Mouse (Mus musculus): Measurements from ENCODE around the gene Phf23.
"Not testable (repeated sequence)": the region's sequence is repeated elsewhere in the genome, so short reads cannot be mapped to it uniquely, and the experiment has no call there.

Gene Phf23

DNA sequence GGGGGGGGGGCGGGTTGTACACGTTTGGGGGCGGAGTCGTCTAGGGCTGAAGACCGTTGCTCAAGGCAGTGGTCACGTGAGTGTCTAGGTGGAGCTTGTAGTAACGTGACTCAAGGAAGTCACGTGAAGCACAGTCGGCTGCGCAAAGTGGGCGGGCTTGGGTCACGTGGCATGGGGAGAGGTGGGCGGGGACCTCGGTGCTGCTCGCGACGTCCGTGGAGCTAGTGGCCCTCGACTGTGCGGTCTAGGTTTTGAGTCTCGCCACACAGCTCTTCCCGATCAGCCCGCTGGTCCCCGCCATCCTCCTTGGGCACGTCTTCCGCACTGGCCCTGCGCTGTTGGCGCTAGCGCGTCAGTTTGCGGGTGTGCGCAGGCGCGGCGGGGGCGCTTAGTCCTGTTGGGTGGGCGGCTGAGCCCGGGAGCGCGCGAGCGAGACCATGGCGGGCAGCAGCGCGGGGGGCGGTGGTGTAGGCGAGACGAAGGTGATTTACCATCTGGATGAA, 4.9 kb downstream of the Phf23 start, which contains the start of gene Dvl2:
Gene Dvl2 (plus strand): TSS at position 200 of the 503 bp plus-strand sequence.
- DNase-seq (ENCODE audit: low spot score): peak; percentile 90

DNA sequence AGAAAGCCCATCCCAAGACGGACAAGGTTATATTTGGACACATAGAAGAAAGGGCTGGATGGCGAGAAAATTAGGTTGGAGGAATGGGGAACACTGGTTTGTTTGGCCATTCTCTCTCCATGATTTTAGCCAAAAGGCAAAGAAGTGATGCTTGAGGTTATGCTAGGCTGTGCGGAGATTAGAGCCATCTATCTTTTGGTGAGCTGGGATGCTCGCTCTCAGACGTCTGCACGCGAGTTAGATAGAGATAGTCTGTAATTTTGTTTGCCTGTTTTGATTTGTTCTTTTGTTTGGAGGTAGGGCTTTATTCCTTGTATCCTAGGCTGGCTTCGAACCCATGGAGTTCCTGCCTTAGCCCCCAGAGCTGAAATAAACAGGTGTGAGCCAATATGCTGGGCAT, 5.6 kb downstream of the Phf23 start:
- DNase-seq (ENCODE audit: low spot score): no peak

DNA sequence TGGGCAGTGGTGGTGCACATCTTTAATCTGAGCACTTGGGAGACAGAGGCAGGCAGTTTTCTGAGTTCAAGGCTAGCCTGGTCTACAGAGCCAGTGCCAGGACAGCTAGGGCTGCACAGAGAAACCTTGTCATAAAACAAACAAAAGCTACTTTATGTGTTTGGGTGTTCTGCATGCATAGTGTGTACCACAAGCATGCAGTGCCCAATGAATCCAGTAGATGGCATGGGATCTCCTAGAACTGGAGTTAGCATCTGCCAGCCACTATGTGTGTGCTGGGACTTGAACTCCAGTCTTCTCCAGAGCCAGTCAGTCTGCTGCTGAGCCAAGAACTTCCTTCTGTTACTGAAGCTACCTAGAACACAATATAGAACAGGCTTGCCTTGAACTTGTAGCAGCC, 6.3 kb downstream of the Phf23 start:
- no peak for DNase-seq (ENCODE audit: low spot score)

DNA sequence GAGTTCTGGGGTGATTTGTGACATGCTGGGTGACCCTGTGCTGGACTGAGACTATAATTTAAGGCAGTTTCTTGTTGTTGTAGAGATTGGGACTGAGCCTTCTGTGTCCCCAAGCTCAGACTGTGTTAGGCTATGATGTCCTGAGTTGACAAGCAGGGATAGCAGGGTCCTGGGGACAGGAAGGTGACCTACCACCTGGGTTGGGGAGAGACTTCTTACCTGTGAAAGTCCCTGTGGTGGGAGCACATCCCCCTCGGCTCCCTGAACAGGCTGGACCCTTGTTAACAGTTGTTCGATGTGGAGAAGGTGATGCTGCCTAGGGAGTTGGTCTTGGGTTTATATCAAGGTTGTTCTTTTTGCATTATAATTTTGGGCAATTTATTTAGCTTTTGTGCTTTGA, 6.9 kb downstream of the Phf23 start:
- no peak for DNase-seq (ENCODE audit: low spot score)

DNA sequence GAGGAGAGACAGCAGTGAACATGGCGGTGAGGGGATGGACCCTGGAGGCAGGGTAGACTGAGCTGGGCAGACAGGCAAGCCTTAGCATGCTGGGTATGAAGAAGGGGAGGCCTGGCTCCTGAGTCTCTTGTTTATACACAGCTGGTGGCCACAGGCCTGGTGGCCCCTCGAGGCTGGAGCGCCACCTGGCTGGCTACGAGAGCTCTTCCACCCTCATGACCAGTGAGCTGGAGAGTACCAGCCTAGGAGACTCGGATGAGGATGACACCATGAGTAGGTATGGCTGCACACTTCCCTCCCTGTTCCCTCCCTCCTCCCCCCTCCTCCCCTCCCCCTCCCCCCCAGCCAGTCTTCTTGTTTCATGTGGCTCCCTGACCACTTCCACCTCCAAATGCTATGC, 9.9 kb downstream of the Phf23 start:
- no peak for DNase-seq (ENCODE audit: low spot score)

DNA sequence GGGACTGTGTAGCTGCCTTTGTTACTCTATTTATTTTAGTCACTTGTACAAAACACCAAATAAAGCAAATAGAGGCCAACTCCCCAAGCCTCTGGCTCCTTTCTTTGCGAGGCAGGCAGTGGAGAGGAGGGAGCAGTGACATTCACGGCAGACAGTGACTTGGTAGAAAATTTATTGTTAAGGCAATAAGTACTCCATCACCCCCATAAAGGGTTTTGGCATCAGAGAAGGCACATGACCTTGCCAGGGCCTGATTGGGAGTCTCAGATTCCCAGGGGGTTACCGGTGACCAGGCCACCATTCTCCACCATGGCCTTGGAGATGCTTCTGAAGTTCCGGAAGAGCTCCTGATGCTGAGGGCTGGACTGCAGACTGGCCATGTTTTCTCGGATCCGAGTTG, 14.5 kb downstream of the Phf23 start:
- no peak for DNase-seq (ENCODE audit: low spot score)

DNA sequence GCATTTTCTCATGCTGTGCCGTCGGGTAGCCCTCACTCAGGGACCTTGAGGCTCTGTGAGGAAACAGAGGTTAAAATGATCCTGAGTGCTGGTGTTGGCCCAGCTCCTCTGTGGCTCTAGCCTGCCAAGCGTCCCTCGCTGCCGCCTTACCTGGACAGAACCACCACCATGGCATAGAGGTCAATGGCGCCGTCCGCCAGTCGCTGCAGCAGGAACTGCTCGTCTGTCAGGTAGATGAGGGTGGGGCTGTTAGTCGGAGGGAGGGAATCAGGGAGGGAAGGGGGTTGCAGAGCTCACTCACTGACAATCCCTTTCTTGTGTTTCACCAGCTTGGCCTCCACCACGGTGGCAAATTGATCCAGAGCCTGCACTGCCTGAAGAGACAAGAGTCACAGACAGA, 15.0 kb downstream of the Phf23 start:
- no peak for DNase-seq (ENCODE audit: low spot score)

DNA sequence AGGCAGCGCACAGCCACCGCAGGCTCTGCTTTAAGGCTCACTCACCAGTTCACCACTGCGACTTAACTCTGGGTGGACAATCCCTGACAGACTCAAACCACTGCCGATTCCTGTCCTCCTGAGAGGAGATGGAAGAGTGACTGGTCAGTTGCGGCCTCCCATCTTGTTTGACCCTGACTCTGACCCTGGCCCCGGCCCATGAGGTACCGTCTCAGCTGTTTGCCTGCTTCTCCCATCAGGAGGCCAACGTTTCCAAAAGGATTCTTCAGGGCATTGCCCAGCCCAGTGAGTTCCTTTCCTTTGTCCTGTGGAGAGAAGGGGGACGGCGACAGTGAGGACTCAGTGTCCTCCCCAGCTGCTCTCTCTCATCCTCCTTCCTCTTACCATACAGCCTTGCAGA, 15.4 kb downstream of the Phf23 start:
- DNase-seq (ENCODE audit: low spot score): no peak

DNA sequence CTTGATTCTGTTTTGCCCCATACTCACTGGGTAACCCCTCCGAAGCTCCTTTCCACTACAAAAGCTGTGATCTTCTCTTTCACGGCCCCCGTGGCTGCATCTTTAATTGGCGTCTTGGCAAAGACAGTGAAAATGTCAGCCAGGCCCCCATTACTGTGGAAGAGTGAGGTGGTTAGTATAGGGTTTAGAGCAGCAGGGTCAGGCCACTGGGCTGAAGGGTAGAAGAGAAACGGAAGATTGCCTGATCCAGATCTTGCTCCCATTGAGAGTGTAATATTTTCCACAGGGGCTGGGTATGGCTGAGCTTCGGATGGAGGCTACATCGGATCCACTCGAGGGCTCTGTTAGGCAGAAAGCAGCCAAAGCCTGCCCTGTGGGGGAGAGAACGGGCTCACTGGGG, 17.4 kb downstream of the Phf23 start:
- no peak for DNase-seq (ENCODE audit: low spot score)

DNA sequence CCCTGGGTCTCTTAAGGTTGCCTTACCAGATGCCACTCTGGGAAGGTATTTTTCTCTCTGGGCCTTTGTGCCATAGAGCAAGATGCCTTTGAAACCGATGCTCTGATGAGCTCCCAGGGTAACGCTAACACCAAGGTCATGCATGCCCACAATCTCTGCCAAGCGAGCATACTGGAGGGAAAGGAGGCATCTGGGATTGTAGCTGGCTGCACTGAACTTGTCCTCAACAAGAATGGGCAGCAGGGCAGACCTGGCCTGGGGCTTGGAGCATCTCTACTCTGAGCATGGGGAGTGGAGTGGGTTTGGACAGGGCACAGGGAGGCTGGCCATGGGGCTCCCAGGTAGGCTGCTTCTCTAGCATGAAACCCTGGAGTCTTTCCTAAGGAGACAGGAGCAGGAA, 17.8 kb downstream of the Phf23 start:
- DNase-seq (ENCODE audit: low spot score): no peak

DNA sequence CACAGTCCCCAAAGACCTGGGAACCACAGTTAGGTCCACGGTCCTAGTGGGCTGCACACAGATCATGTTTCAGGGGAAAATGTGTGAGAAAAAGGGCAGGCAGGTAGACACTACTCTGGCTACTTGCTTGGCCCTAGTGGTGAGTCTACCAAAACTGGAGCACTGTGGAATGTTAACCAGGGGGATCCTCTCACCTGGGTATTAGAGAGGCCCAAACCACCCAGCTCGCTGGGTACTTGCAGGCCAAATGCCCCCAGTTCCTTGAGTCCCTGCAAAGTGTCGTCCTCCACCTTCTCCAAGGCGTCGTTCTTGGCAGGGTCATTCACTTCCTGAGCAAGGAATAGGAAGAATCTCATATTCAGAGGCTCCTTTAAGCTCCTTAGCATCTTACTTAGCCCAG, 18.5 kb downstream of the Phf23 start:
- DNase-seq (ENCODE audit: low spot score): no peak

DNA sequence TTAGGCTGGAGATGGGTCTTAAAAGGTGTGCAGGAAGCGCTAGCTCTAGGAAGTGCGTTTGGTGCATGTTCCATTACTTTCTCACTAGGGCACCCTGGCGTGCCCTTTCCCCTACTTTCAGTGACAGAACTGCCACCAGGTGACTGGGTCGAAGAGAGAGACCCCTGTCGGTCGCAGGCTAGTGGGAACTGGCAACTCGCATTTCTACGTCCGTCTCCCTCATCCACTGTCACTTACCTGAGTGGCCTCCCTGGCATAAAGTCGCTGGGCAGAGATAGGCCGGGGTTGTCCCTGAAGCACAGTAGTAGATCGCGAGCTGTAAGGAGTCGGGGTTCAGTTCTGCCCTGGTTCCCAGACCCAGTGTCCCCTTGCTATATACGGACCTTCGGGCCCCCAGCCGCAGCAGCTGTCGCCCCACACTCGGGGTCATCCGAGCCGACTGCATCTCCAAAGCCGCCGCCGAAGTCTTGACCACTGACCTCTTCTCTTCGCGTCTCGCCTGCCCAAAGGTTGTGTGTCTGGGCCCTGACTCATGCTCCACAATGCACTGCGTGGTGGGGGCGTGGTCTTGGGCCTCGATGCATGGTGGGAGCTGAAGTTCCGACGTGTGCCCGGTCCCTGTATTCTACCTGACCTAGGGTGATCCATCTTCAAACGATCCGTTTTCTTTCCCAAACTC, 19.4 kb downstream of the Phf23 start, which contains the start of gene Acadvl:
Gene Acadvl (minus strand): TSS at position 532 of the 679 bp plus-strand sequence.
- peak; percentile 82 for DNase-seq (ENCODE audit: low spot score)

DNA sequence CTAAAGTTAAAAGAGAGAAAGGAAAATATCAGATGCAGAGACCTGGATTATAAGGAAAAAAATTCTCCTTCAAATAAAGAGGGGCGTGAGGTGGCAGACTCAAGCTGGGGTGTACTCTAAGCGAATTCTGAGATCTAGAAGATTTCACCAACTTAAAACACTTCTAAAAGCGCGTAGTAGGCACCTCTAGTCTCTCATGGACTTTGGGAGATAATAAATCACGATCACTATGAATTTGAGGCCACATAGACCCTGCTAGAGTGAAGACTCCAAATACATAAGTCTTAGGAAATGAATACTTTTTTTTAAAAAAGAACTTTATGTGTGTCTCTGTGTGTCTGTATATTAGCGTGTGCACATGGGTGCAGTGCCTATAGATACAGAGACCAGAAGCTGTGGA, 20.1 kb downstream of the Phf23 start:
- DNase-seq (ENCODE audit: low spot score): no peak

DNA sequence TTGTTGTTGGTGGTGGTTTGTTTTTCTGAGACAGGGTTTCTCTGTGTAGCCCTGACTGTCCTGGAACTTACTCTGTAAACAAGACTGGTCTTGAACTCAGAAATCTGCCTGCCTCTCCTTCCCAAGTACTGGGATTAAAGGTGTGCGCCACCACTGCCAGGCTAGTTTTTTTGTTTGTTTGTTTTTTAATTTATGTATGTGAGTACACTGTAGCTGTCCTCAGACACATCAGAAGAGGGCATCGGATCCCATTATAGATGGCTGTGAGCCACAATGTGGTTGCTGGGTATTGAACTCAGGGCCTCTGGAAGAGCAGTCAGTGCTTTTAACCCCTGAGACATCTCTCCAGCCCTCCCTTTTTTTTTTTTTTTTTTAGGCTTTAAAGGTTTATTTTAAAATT, 20.6 kb downstream of the Phf23 start:
- not testable (repeated sequence) for DNase-seq (ENCODE audit: low spot score)

DNA sequence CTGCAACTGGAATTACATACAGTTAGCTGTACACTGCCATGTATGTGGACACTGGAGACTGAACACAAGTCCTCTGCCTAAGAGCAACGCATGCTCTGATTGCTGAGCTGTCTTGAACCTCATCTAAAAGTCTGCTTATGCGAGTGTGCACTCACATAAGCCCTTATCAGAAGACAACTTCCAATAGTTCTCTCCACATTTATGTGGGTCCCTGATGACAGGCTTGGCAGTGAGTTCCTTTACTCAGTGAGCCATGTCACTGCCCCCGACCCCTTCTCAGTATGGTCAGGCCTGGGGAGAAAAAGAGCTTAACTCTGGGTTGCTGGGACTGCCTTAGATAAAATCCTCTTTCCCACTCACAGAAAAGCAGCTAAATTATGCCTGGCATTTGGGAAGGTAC, 21.1 kb downstream of the Phf23 start, which contains the start of gene Dlg4:
Gene Dlg4 (plus strand): TSS at position 274 of the 400 bp plus-strand sequence.
- no peak for DNase-seq (ENCODE audit: low spot score)

DNA sequence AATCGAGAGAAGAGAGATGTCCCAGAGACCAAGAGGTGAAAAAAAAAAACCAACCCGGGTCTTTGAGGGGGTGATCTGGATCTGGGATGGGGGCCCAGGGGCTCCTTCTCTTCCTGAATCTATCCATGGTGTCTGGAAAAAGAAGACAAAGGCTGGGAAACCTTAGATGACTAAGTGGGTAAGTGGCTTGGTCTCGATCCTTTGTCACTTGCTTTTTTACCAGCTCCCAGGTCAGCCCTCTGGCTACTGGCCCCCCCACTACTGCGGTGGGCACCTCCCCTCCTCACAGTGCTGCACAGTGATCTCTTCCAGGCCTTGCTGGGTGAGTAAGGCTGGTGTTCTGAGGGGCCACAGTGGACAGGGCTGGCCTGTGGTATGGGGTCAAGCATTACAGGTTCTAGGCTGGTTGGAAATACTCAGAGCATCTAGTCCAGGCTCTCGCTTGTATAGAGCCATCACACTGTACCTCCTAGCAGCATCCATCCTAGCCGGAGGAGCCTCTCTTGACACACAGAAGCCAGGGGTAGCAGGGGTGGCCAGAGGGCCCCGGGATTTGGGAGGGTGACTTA, 21.7 kb downstream of the Phf23 start:
- no peak for DNase-seq (ENCODE audit: low spot score)

DNA sequence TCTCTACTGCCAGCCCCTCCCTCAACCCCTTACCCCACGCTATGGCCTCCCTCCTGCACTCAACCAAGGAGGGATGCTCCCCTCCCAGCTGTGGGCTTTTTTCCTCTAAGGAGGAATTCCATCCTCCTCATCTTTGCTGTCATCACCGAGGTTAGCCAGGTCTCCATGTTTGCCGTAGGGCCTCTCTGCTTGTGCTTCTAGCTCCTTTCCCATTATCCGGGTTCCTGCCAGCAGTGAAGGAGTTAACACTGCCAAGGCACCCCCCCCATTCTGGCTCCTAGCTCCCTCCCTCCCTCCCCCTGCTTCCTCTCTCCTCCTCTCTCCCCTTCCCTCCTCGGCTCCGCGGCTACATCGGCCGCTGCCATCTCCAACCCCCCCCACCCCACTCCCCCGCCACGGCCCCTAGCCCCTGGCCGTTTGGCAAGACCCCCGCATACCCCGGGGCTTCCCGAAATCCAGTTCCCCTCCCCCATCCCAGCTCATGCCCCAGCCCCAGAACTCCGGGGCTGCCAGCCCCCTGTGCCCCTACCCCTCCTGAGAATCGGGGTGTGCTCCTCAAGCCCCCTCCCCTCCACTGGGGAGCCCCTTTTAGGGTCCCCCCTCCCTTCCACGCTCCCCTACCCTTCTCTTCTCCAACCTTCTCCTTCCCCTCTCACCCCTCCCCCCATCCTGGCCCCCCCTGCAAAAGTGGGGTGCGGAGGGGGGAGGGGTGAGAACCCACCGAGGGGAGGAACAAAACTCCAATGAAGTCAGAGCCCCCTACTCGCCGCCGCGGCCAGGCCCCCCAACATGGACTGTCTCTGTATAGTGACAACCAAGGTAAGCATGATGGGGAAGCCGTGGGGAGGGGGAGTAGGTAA, 22.8 kb downstream of the Phf23 start:
- DNase-seq (ENCODE audit: low spot score): no peak

DNA sequence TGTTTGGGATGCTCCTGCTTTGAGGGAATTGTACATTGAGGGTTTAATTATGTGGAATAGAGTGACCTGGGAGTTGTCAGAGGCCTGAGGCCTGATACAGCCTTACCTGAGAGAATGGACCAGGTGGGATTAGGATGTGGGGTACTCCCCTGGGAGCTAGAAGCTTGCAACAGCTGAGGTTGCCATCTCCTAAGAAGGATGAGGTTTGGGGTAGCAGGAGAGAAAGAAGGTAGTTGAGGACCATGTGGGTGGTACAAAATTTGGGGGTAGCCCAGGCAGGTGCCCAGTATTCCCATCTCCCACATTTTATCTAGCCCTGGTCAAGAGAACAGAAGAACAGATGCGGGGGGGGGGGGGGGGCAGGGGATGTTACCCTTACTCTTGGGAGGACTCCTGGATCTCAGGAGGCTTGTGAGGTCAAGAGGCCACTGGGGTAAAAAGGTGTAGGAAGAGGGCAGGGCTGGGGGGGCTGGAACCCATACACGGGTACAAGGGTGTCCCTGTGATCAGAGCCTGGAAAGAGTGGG, 24.0 kb downstream of the Phf23 start:
- DNase-seq (ENCODE audit: low spot score): no peak

DNA sequence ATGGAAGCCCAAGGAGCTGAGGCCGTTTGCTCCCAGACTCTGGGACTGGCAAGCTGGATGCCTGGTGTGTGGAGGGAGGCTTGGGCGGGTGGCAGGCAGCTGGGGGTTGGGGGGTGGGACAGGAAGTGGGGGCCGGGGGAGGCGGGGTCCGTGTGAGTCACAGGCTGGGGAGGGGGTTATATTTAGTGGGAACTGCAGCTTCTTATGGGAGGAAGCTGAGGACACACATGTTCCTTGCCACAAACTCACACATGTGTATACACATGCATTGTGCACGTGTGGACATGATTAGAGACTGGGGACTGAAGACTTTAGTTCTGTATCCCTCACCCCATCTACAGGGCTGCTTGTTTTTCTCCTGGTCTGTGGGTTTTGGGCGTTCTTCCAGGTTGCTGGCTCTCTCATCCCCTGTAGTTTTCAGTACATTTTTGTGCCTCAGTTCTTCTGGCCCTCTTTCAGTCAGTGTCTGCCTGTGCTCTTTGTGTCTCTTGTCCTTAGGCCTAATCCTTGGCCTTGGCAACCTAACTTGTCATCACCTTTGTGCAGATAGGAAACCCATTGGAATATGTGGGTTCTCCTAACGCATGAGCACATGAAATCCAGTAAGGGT, 24.6 kb downstream of the Phf23 start:
- DNase-seq (ENCODE audit: low spot score): no peak

DNA sequence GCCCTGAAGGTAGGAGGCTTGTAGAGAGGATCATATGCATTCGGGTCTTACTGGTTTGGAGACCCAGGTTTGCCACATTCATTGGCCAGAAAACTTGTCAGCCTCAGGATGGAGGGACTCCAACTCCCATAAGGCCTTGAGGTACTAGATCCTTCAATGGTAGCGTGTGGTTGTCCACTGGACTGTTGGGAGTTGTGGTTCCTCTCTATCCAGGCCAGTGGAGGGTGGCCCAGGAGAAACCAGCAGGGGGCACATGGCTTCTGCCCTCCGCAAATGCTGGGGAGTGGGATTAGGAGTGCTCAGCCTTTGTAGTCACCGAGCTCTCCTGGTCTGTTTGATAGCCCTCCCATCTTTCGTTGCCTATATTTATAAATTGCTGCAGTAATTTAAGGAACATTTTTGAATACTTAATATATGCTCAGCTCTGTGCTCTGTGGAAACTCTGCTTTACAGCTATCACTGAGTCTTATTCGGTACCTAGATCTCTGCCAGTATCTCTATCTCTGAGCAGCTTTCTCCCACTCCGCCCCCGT, 25.2 kb downstream of the Phf23 start:
- DNase-seq (ENCODE audit: low spot score): peak; percentile 79

DNA sequence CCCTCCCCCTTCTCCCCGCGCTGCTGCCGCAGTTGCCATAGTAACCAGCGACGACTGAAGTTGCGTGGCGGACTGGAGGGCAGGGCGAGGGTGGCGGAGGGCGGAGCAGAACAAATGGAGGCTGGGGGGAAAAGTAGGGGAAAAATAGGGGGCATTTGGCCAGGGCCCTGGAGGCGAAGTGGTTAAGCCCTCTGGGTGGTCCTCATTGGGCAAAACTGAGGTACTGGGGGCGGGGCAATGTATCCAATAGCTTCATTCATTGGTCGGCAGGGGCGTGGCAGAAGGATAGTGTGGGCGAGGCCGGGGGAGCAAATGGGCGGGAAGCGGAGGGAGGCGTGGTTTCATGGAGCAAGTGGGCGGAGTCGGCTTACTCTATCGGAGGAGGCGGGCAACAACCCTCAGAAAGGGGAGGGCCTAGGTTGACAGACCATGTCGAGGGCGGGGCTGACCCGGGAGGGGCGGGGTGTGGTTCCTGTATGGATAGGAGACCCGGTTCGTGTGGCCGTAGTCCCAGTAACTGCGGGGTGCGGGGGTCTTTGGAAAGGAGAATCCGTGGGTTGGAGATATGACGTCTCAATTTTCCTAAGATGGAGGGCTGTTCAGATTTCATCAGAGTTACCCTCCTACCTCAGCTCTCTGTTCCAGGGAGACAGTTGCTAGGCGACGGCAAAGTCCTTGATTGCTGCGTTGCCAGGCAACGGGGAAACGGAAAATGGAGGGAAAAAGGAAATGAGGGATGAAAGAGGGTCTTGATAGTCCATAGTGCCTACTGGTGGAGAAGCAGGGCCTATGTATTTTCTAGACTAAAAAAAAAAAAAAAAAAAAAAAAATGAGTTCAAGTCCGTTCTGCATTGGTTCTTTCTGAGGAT, 25.9 kb downstream of the Phf23 start:
- peak; percentile 98 for DNase-seq (ENCODE audit: low spot score)
